22 mouse cellular contexts compared by ENCODE assay signal in the genomic region with DNA sequence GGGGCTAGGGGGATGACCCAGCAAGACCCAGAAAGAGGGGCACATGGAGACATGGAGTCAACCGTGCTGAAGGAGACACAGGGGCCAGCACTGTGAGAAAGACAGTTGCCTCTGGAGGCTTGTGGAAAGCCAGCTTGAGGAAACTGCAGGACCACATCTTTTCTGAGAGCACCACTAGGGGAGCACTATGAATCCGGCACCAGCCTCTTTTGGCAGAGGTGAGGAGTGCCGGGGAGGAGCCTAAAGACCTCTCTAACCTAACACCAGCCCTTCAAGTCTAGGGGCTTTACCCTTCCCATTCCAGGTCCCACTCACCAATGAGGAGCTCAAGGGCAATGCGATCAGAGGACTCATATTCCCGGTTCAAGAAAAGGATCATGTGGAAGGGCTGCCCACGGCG. TPM values are rescaled to one million over a fixed set of nuclear protein-coding genes. Genes with fewer than 3 reads are reported as not detected.
DNase-seq lines count a peak whose midpoint lies in the region; ATAC-seq and TF ChIP-seq lines count a peak whose summit lies in the region.
"Had no signal": no experiment of that assay in that cellular context is flagged by ENCODE, and none has a peak within 500 bp of the region (broad histone marks: within the 10 kb centered on the region; RNA-seq: fewer than 3 reads in every experiment).

No protein-coding gene starts in this region.

- H3K9me3 ChIP-seq in kidney, postnatal 0 days (replicated peaks; ENCODE audit: low read length), result no peaks in the 10 kb centered on the region
- H3K9me3 ChIP-seq in lung, postnatal 0 days (ENCODE audit: low read length), result no peaks in the 10 kb centered on the region
- no peaks in the 10 kb centered on the region for H3K9me3 ChIP-seq in stomach, postnatal 0 days (ENCODE audit: control insufficient read depth, low read length)
- no peaks in the 10 kb centered on the region for H3K9me3 ChIP-seq in neural tube, embryonic 15.5 days (replicated peaks)
- H3K9me3 ChIP-seq: forebrain, embryonic 15.5 days; heart, embryonic 12.5 days; hindbrain, embryonic 10.5 days; liver, embryonic 15.5 days; midbrain, embryonic 10.5 days had no signal

- no peak overlapping the region for H3K4me3 ChIP-seq in kidney, postnatal 0 days (replicated peaks; ENCODE audit: low read depth, low read length)
- no peak overlapping the region for H3K4me3 ChIP-seq in lung, postnatal 0 days (ENCODE audit: low read depth, low read length)
- peak overlapping the region; percentile 27 for H3K4me3 ChIP-seq in stomach, postnatal 0 days (ENCODE audit: low read depth, low read length)
- no peak overlapping the region for H3K4me3 ChIP-seq in gastrocnemius, adult 2 months
- no peak overlapping the region for H3K4me3 ChIP-seq in neural tube, embryonic 15.5 days (replicated peaks)
- H3K4me3 ChIP-seq: forebrain, embryonic 15.5 days; heart, embryonic 12.5 days; hindbrain, embryonic 10.5 days; liver, embryonic 15.5 days; midbrain, embryonic 10.5 days had no signal

- H3K27me3 ChIP-seq in kidney, postnatal 0 days (ENCODE audit: insufficient read depth, low read length), result 0 out of 2 replicates have a peak, but pooled peaks cover 7% of the 10 kb centered on the region
- H3K27me3 ChIP-seq in lung, postnatal 0 days (replicated peaks; ENCODE audit: insufficient read depth, low read length), result no peaks in the 10 kb centered on the region
- H3K27me3 ChIP-seq in stomach, postnatal 0 days (ENCODE audit: control insufficient read depth, insufficient read depth, low read length), result no peaks in the 10 kb centered on the region
- peaks cover 28% of the 10 kb centered on the region for H3K27me3 ChIP-seq in neural tube, embryonic 15.5 days (replicated peaks)

- 0 out of 2 replicates have a peak, but pooled peaks cover 9% of the 10 kb centered on the region for H3K36me3 ChIP-seq in kidney, postnatal 0 days (ENCODE audit: insufficient read depth, low read length)
- H3K36me3 ChIP-seq in lung, postnatal 0 days (ENCODE audit: insufficient read depth, low read length), result 0 out of 2 replicates have a peak, but pooled peaks cover 2% of the 10 kb centered on the region
- H3K36me3 ChIP-seq in stomach, postnatal 0 days (ENCODE audit: control insufficient read depth, insufficient read depth, low read length), result 0 out of 2 replicates have a peak, but pooled peaks cover 3% of the 10 kb centered on the region
- peaks cover 8% of the 10 kb centered on the region for H3K36me3 ChIP-seq in neural tube, embryonic 15.5 days
- H3K36me3 ChIP-seq: liver, embryonic 15.5 days had no signal

- intact Hi-C loops in gastrocnemius, adult 2 months (cut with DNase I), result no loop called here

- H3K9ac ChIP-seq in kidney, postnatal 0 days (ENCODE audit: low read depth, low read length), result no peak overlapping the region
- no peak overlapping the region for H3K9ac ChIP-seq in lung, postnatal 0 days (replicated peaks; ENCODE audit: low read depth)
- peak overlapping the region; percentile 58; the same call in 1 of the 2 replicates for H3K9ac ChIP-seq in stomach, postnatal 0 days (ENCODE audit: low read length)
- H3K9ac ChIP-seq in neural tube, embryonic 15.5 days (replicated peaks), result no peak overlapping the region
- H3K9ac ChIP-seq: forebrain, embryonic 15.5 days; heart, embryonic 12.5 days; liver, embryonic 15.5 days had no signal

- no peak for DNase-seq in kidney, postnatal 0 days (ENCODE audit: low spot score)
- DNase-seq in kidney, adult 11 months, result no peak
- no peak for DNase-seq in lung, postnatal 0 days (ENCODE audit: low spot score)
- no peak for DNase-seq in lung, postnatal 14 days
- peak; percentile 84 for DNase-seq in R1 (ENCODE audit: low read depth, low spot score)
- no peak for DNase-seq in stomach, postnatal 0 days (ENCODE audit: low spot score)
- no peak for DNase-seq in gastrocnemius, adult 2 months
- DNase-seq: adrenal gland, postnatal 14 days; cerebellum, adult 9-10 months; gastrocnemius, postnatal 10 days; heart, adult 18-20 months; heart, postnatal 10 days; thymus, postnatal 14 days had no signal

- no peak for ATAC-seq in kidney, postnatal 0 days (replicated peaks; ENCODE audit: low FRiP score, low read depth)
- no peak for ATAC-seq in lung, postnatal 0 days
- ATAC-seq in stomach, postnatal 0 days (ENCODE audit: low FRiP score, low TSS enrichment), result no peak
- no peak for ATAC-seq in neural tube, embryonic 15.5 days (ENCODE audit: low FRiP score)
- ATAC-seq: forebrain, embryonic 15.5 days; hindbrain, embryonic 16.5 days; intestine, embryonic 16.5 days had no signal

- WGBS in kidney, postnatal 0 days, result 83% methylated on average over 7 of the region's 7 CpGs
- 68% methylated on average over 7 of the region's 7 CpGs for WGBS in lung, postnatal 0 days
- 74% methylated on average over 7 of the region's 7 CpGs for WGBS in stomach, postnatal 0 days
- 83% methylated on average over 7 of the region's 7 CpGs for WGBS in neural tube, embryonic 15.5 days

- 0 out of 2 replicates have a peak, but pooled peaks cover 6% of the 10 kb centered on the region for H3K4me1 ChIP-seq in kidney, postnatal 0 days (replicated peaks; ENCODE audit: insufficient read depth, low read length)
- peaks cover 16% of the 10 kb centered on the region; the same call in 1 of the 2 replicates for H3K4me1 ChIP-seq in lung, postnatal 0 days (ENCODE audit: insufficient read depth, low read depth, low read length)
- H3K4me1 ChIP-seq in stomach, postnatal 0 days (replicated peaks; ENCODE audit: control insufficient read depth, insufficient read depth), result peaks cover 3% of the 10 kb centered on the region; the same call in 1 of the 2 replicates
- no peaks in the 10 kb centered on the region for H3K4me1 ChIP-seq in neural tube, embryonic 15.5 days
- H3K4me1 ChIP-seq: forebrain, embryonic 15.5 days had no signal

- H3K4me2 ChIP-seq in kidney, postnatal 0 days (ENCODE audit: low read length), result no peak overlapping the region
- peak overlapping the region; percentile 60 for H3K4me2 ChIP-seq in lung, postnatal 0 days (replicated peaks; ENCODE audit: low read depth, low read length)
- H3K4me2 ChIP-seq in stomach, postnatal 0 days (replicated peaks; ENCODE audit: low read depth), result peak overlapping the region; percentile 58
- H3K4me2 ChIP-seq in neural tube, embryonic 15.5 days, result no peak overlapping the region
- H3K4me2 ChIP-seq: forebrain, embryonic 15.5 days; heart, embryonic 12.5 days had no signal

- TF ChIP-seq CTCF in kidney, postnatal 0 days (IDR thresholded peaks at IDR 0.05; ENCODE audit: low read depth), result peak; percentile 11; the same call in 1 of the 2 replicates
- TF ChIP-seq CTCF in lung, postnatal 0 days (IDR thresholded peaks at IDR 0.05), result peak; percentile 35
- TF ChIP-seq CTCF in stomach, postnatal 0 days (IDR thresholded peaks at IDR 0.05; ENCODE audit: low read depth), result peak; percentile 46
- no peak for TF ChIP-seq CTCF in gastrocnemius, adult 2 months (IDR thresholded peaks at IDR 0.05)

- no peak for TF ChIP-seq EP300 in lung, postnatal 0 days (IDR thresholded peaks at IDR 0.05)
- TF ChIP-seq EP300 in stomach, postnatal 0 days (optimal IDR thresholded peaks at IDR 0.05), result no peak

- no peak overlapping the region for H3K27ac ChIP-seq in kidney, postnatal 0 days
- H3K27ac ChIP-seq in lung, postnatal 0 days (ENCODE audit: low read length), result no peak overlapping the region
- H3K27ac ChIP-seq in stomach, postnatal 0 days (replicated peaks), result peak overlapping the region; percentile 73
- no peak overlapping the region for H3K27ac ChIP-seq in gastrocnemius, adult 2 months
- no peak overlapping the region for H3K27ac ChIP-seq in neural tube, embryonic 15.5 days (replicated peaks)
- H3K27ac ChIP-seq: forebrain, embryonic 15.5 days; hindbrain, embryonic 10.5 days; liver, embryonic 15.5 days; midbrain, embryonic 10.5 days had no signal

RNA-seq across cellular contexts. Expression of gene Tgm1, which starts 1.9 kb away (rescaled TPM):
- polyA plus RNA-seq in kidney, postnatal 0 days (2015; fragmentation: Nextera tagmentation; extraction: Ambion mirVana), result 5.9 and 7.6 TPM in 2 replicates
- polyA plus RNA-seq in lung, postnatal 0 days (2015; fragmentation: Nextera tagmentation; extraction: Ambion mirVana), result 14.2 and 20.6 TPM in 2 replicates
- 79.0 and 80.6 TPM in 2 replicates for polyA plus RNA-seq in stomach, postnatal 0 days (2015; fragmentation: Nextera tagmentation; extraction: Ambion mirVana)
- total RNA-seq in gastrocnemius, adult 2 months (2021), result under 1 TPM in 1 of 2 experiments, not detected in 1; 0.11 TPM
- 0.31 and 0.96 TPM in 2 replicates for polyA plus RNA-seq in neural tube, embryonic 15.5 days (2015; fragmentation: Nextera tagmentation; extraction: Ambion mirVana)
- total RNA-seq: left cerebral cortex, postnatal 36 days had no signal

RNA-seq across cellular contexts. Expression of gene Rabggta, which starts 10.3 kb away (rescaled TPM):
- polyA plus RNA-seq in kidney, postnatal 0 days (2015; fragmentation: Nextera tagmentation; extraction: Ambion mirVana), result 39.9 and 43.2 TPM in 2 replicates
- 31.4 and 32.5 TPM in 2 replicates for polyA plus RNA-seq in lung, postnatal 0 days (2015; fragmentation: Nextera tagmentation; extraction: Ambion mirVana)
- 25.7 and 27.3 TPM in 2 replicates for polyA plus RNA-seq in stomach, postnatal 0 days (2015; fragmentation: Nextera tagmentation; extraction: Ambion mirVana)
- total RNA-seq in gastrocnemius, adult 2 months (2021), result 10 to 100 TPM in 1 of 2 experiments, 1 to 10 TPM in 1; 9.8 to 10.6 TPM
- polyA plus RNA-seq in neural tube, embryonic 15.5 days (2015; fragmentation: Nextera tagmentation; extraction: Ambion mirVana), result 56.7 and 65.1 TPM in 2 replicates

RNA-seq across cellular contexts. Expression of gene Tinf2, which starts 30.2 kb away (rescaled TPM):
- polyA plus RNA-seq in kidney, postnatal 0 days (2015; fragmentation: Nextera tagmentation; extraction: Ambion mirVana), result 24.6 and 29.0 TPM in 2 replicates
- polyA plus RNA-seq in lung, postnatal 0 days (2015; fragmentation: Nextera tagmentation; extraction: Ambion mirVana), result 18.8 and 19.9 TPM in 2 replicates
- 17.5 and 17.8 TPM in 2 replicates for polyA plus RNA-seq in stomach, postnatal 0 days (2015; fragmentation: Nextera tagmentation; extraction: Ambion mirVana)
- total RNA-seq in gastrocnemius, adult 2 months (2021), result 10 to 100 TPM; 10.4 to 13.1 TPM
- 24.9 and 28.3 TPM in 2 replicates for polyA plus RNA-seq in neural tube, embryonic 15.5 days (2015; fragmentation: Nextera tagmentation; extraction: Ambion mirVana)

RNA-seq across cellular contexts. Expression of gene Dhrs1, which starts 33.7 kb away (rescaled TPM):
- 122 and 127 TPM in 2 replicates for polyA plus RNA-seq in kidney, postnatal 0 days (2015; fragmentation: Nextera tagmentation; extraction: Ambion mirVana)
- 74.1 and 83.5 TPM in 2 replicates for polyA plus RNA-seq in lung, postnatal 0 days (2015; fragmentation: Nextera tagmentation; extraction: Ambion mirVana)
- polyA plus RNA-seq in stomach, postnatal 0 days (2015; fragmentation: Nextera tagmentation; extraction: Ambion mirVana), result 92.3 and 99.5 TPM in 2 replicates
- total RNA-seq in gastrocnemius, adult 2 months (2021), result 10 to 100 TPM; 29.1 to 33.0 TPM
- 79.7 and 84.6 TPM in 2 replicates for polyA plus RNA-seq in neural tube, embryonic 15.5 days (2015; fragmentation: Nextera tagmentation; extraction: Ambion mirVana)

RNA-seq across cellular contexts. Expression of gene Nop9, which starts 33.7 kb away (rescaled TPM):
- 26.2 and 26.5 TPM in 2 replicates for polyA plus RNA-seq in kidney, postnatal 0 days (2015; fragmentation: Nextera tagmentation; extraction: Ambion mirVana)
- polyA plus RNA-seq in lung, postnatal 0 days (2015; fragmentation: Nextera tagmentation; extraction: Ambion mirVana), result 16.2 and 19.5 TPM in 2 replicates
- polyA plus RNA-seq in stomach, postnatal 0 days (2015; fragmentation: Nextera tagmentation; extraction: Ambion mirVana), result 16.8 and 19.8 TPM in 2 replicates
- 10 to 100 TPM in 1 of 2 experiments, 1 to 10 TPM in 1; 9.8 to 10.4 TPM for total RNA-seq in gastrocnemius, adult 2 months (2021)
- polyA plus RNA-seq in neural tube, embryonic 15.5 days (2015; fragmentation: Nextera tagmentation; extraction: Ambion mirVana), result 25.1 and 31.5 TPM in 2 replicates

Comparison
In these comparisons a context has a peak if more than half of its experiments do, and no peak if none do; other contexts are left out.
1. H3K4me2 ChIP-seq: peak in lung, postnatal 0 days (single experiment) and stomach, postnatal 0 days (single experiment); none in kidney, postnatal 0 days (single experiment) and neural tube, embryonic 15.5 days (single experiment).